Mouse (Mus musculus): ENCODE results near the gene Hepacam2. TPM values are rescaled to one million over a fixed set of nuclear protein-coding genes. Genes with fewer than 3 reads are reported as not detected.
"Not testable (repeated sequence)": the region's sequence is repeated elsewhere in the genome, so short reads cannot be mapped to it uniquely, and the experiment has no call there.

The Hepacam2 gene
- total RNA-seq, 1 experiment from 2014 or later, result not detected

GRCm38 (mm10) chr6:3470706-3471105, 27.4 kb downstream of the Hepacam2 start:
- no peak for ATAC-seq (replicated peaks; ENCODE audit: low read depth, poor library complexity, severe bottlenecking)

DNA sequence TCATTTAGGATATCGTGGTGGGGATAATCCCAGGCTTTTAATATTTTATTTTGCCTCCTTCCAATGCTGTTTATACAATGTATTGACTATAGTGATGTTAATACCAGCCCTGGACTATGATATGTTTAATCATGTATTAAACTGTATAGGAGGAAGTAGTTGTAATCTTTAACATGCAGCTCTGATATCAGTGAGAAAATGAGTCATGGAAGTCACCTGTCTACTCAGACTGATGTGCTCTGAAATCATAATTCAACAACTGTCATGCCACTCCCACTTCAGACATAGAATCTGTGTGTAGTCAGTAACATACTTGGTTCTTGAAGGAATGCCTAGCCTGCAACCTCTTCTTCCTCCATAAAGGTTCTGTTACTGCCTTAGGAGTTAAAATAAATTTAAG, 29.5 kb downstream of the Hepacam2 start:
- no peak for ATAC-seq (replicated peaks; ENCODE audit: low read depth, poor library complexity, severe bottlenecking)

GRCm38 (mm10) chr6:3463594-3463993, 34.5 kb downstream of the Hepacam2 start:
- ATAC-seq (replicated peaks; ENCODE audit: low read depth, poor library complexity, severe bottlenecking), result no peak

DNA sequence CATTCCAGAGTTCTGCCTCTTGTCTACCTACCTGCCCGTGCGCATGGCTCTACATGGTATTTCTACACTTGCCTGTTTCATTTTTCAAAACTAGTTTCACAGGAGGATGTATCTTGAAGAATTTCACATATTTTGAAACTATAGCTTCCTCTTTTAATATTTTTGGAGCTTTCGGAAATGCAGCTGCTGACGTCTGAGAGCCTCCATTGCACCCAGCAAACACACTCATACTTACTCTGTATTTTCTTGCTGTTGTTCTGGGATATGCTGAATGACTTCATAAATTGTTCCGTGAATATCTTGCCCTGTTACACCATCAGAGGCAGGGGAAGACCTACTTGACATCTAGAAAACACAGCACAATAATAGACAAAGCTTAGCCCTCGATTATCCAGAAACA, 35.1 kb downstream of the Hepacam2 start:
- ATAC-seq (replicated peaks; ENCODE audit: low read depth, poor library complexity, severe bottlenecking), result 0 out of 2 replicates have a peak, but pooled peaks have one; percentile 18

DNA sequence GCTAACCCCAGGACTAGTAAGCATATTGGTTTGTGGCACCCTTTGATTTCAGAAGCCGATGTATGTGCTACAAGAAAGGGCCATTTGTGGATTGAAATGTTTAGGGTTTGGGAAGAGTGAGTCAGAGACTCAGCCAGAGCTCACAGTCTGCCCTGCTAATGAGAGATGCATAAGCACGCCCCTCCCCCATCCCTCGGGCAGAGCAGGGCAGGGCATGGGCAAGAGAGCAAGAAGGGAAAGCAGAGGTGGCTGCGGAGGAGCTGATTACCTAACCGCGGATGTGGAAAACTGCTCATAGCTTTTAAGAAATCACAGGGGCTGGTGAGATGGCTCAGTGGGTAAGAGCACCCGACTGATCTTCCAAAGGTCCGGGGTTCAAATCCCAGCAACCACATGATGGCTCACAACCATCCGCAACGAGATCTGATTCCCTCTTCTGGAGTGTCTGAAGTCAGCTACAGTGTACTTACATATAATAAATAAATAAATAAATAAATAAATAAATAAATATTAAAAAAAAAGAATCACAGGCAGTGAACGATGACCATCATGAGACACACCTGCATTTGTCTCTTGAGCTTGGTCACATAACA, 42.1 kb downstream of the Hepacam2 start:
- peak; percentile 22; the same call in 1 of the 2 replicates for ATAC-seq (replicated peaks; ENCODE audit: low read depth, poor library complexity, severe bottlenecking)

GRCm38 (mm10) chr6:3454421-3454820, 43.7 kb downstream of the Hepacam2 start:
- no peak for ATAC-seq (replicated peaks; ENCODE audit: low read depth, poor library complexity, severe bottlenecking)

- peak; percentile 100 for ATAC-seq (replicated peaks; ENCODE audit: low read depth, poor library complexity, severe bottlenecking)
These were observed 50.7 kb downstream of the Hepacam2 start for GRCm38 (mm10) chr6:3447404-3447803.

- ATAC-seq (replicated peaks; ENCODE audit: low read depth, poor library complexity, severe bottlenecking), result no peak
These were observed 54.2 kb downstream of the Hepacam2 start for GRCm38 (mm10) chr6:3443905-3444304.

GRCm38 (mm10) chr6:3436087-3436486, 62.0 kb downstream of the Hepacam2 start:
- no peak for ATAC-seq (replicated peaks; ENCODE audit: low read depth, poor library complexity, severe bottlenecking)

- not testable (repeated sequence) for ATAC-seq (replicated peaks; ENCODE audit: low read depth, poor library complexity, severe bottlenecking)
These were observed 67.1 kb downstream of the Hepacam2 start for GRCm38 (mm10) chr6:3430976-3431375.

DNA sequence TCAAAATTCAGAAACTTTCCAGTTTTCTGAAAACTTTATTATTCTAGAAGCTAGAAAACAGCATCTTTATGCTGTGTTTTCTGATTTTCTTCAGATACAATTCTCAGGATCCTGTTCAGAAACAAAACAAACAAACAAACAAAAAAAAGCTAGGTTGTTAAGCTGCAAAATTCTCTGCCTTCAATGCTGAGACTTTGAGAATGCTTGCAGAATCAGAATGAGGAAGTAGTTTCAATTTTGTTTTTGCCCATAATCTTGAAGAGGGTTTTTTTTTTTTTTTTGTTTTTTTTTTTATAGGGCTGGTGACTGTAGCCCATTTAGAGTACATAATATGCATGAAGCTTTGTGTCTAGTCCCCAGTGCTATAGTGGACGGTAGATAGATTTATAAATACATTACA, 71.1 kb downstream of the Hepacam2 start:
- ATAC-seq (replicated peaks; ENCODE audit: low read depth, poor library complexity, severe bottlenecking), result peak; percentile 30

DNA sequence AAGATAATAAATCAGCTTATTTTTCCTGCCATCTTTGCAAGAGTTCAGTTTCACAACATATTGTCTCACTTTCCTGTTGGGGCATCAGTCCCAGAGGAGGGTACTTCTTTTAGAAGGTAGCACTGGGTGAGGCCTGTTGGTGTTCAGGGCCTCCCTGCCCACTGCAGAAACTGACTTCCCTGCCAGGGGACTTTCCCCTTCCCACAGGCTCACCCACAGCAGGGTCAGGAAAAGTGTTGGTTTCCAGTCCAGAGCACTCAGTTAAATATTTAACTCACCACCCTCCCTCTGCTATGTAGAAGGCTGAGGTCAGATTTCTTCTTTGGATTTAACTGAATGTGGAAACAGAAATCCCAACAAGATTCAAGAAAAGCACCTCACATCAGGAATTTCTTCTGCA, 72.8 kb downstream of the Hepacam2 start:
- peak; percentile 51 for ATAC-seq (replicated peaks; ENCODE audit: low read depth, poor library complexity, severe bottlenecking)

- peak; percentile 83 for ATAC-seq (replicated peaks; ENCODE audit: low read depth, poor library complexity, severe bottlenecking)
These were observed 73.4 kb downstream of the Hepacam2 start for GRCm38 (mm10) chr6:3424613-3425277.

Other genes starting within 250 kb of the Hepacam2 start
- 30.6 and 33.3 TPM in 2 replicates for gene Samd9l, start 98.7 kb downstream of the Hepacam2 start, total RNA-seq (2017)
- gene Vps50, start 84 bp upstream of the Hepacam2 start, total RNA-seq (2017), result 30.4 and 52.3 TPM in 2 replicates